Mouse (Mus musculus) CH12.LX (cell line): Measurements from ENCODE around the gene Mpz. TPM values are rescaled to one million over a fixed set of nuclear protein-coding genes. Genes with fewer than 3 reads are reported as not detected.

Experiments
- DNase-seq: peaks from one replicate; pipeline ENCODE4 v3.0.0-alpha.2; 2013; ENCODE audit errors: extremely low read depth
- H3K27ac ChIP-seq: 2 replicates; pipeline ENCODE4 v1.5.1; 2012; ENCODE audit warnings: low read depth, mild to moderate bottlenecking, control low read depth, moderate library complexity; ENCODE audit not compliant: insufficient read depth
- H3K27me3 ChIP-seq: replicated peaks from 2 replicates; pipeline ENCODE3; 2012; ENCODE audit warnings: inconsistent platforms
- H3K36me3 ChIP-seq, 2 experiments: replicated peaks in 1 of 2; 2 replicates each; pipeline versions ENCODE3 to v1.6.1; 2012; ENCODE audit warnings: inconsistent platforms in 1 of 2, low read length in 1 of 2, mild to moderate bottlenecking in 1 of 2, mixed read lengths in 1 of 2, moderate library complexity in 1 of 2; ENCODE audit not compliant: control insufficient read depth in 1 of 2, insufficient read depth in 1 of 2
- H3K4me1 ChIP-seq, 2 experiments: 2 replicates each; pipeline ENCODE4 v1.6.1; 2012; ENCODE audit warnings: inconsistent platforms in 1 of 2, moderate library complexity in 1 of 2; ENCODE audit not compliant: insufficient read depth in 2 of 2, control insufficient read depth in 1 of 2
- H3K4me2 ChIP-seq: 2 replicates; pipeline ENCODE4 v1.6.1; 2012; ENCODE audit warnings: low read depth, mild to moderate bottlenecking, control low read depth; ENCODE audit not compliant: poor library complexity, insufficient read depth, severe bottlenecking
- H3K4me3 ChIP-seq, 3 experiments: fragments of 150-350 bp in 1 of 3; sonication (generic) in 1 of 3; replicated peaks in 1 of 3; 2 replicates each; pipeline versions ENCODE3 to v1.5.1; 2011 to 2012; ENCODE audit warnings: low read depth in 2 of 3, low read length in 2 of 3, mild to moderate bottlenecking in 2 of 3, moderate library complexity in 2 of 3, control low read depth in 1 of 3, improper control_type of control experiment in 1 of 3, inconsistent platforms in 1 of 3, mixed read lengths in 1 of 3; ENCODE audit not compliant: poor library complexity in 1 of 3
- H3K79me2 ChIP-seq: replicated peaks from 2 replicates; pipeline ENCODE4 v1.6.1; 2012; ENCODE audit warnings: mild to moderate bottlenecking, moderate library complexity; ENCODE audit not compliant: control insufficient read depth, poor library complexity, insufficient read depth, severe bottlenecking; ENCODE audit errors: extremely low read depth
- H3K9ac ChIP-seq: 2 replicates; pipeline ENCODE4 v1.6.1; 2012; ENCODE audit warnings: low read depth, mild to moderate bottlenecking, control low read depth, moderate library complexity; ENCODE audit not compliant: insufficient read depth
- H3K9me3 ChIP-seq: replicated peaks from 2 replicates; pipeline ENCODE3; 2012; ENCODE audit warnings: low read length, inconsistent platforms, mixed read lengths
- CHD2 ChIP-seq: IDR thresholded peaks from 2 replicates; pipeline ENCODE4 v1.6.1; 2011; ENCODE audit warnings: low read length, improper control_type of control experiment
- CTCF ChIP-seq, 2 experiments: IDR thresholded peaks in 1 of 2; conservative IDR thresholded peaks in 1 of 2; 2 replicates each; pipeline ENCODE4 v1.5.1; 2011 to 2012; ENCODE audit warnings: low read depth in 2 of 2, low read length in 2 of 2, improper control_type of control experiment in 1 of 2, inconsistent platforms in 1 of 2, mild to moderate bottlenecking in 1 of 2, moderate library complexity in 1 of 2
- E2F4 ChIP-seq: IDR thresholded peaks from 2 replicates; pipeline ENCODE4 v1.6.1; 2011; ENCODE audit warnings: low read depth, low read length, improper control_type of control experiment; ENCODE audit not compliant: insufficient replicate concordance
- EP300 ChIP-seq: IDR thresholded peaks from 2 replicates; pipeline ENCODE4 v1.6.1; 2011; ENCODE audit warnings: low read length, improper control_type of control experiment
- ETS1 ChIP-seq: conservative IDR thresholded peaks from 2 replicates; pipeline ENCODE4 v1.6.1; 2012; ENCODE audit warnings: low read depth, mild to moderate bottlenecking, inconsistent platforms, low read length, improper control_type of control experiment, moderate library complexity
- HCFC1 ChIP-seq: IDR thresholded peaks from 2 replicates; pipeline ENCODE4 v1.6.1; 2012; ENCODE audit warnings: low read depth, mild to moderate bottlenecking, inconsistent platforms, low read length, improper control_type of control experiment
- IRF4 ChIP-seq: IDR thresholded peaks from 2 replicates; pipeline ENCODE4 v1.6.1; 2014; ENCODE audit warnings: low read depth, mild to moderate bottlenecking, inconsistent platforms, low read length, improper control_type of control experiment
- NELFE ChIP-seq: IDR thresholded peaks from 2 replicates; pipeline ENCODE4 v1.6.1; 2011; ENCODE audit warnings: low read depth, low read length, improper control_type of control experiment
- NRF1 ChIP-seq: IDR thresholded peaks from 2 replicates; pipeline ENCODE4 v1.6.1; 2014; ENCODE audit warnings: low read depth, mild to moderate bottlenecking, inconsistent platforms, low read length, improper control_type of control experiment, moderate library complexity
- POLR2A ChIP-seq: IDR thresholded peaks from 2 replicates; pipeline ENCODE4 v1.6.1; 2011; ENCODE audit warnings: low read depth, mild to moderate bottlenecking, improper control_type of control experiment, low read length
- RAD21 ChIP-seq: IDR thresholded peaks from 2 replicates; pipeline ENCODE4 v1.6.1; 2011; ENCODE audit warnings: low read depth, mild to moderate bottlenecking, low read length, improper control_type of control experiment, moderate library complexity
- SIN3A ChIP-seq: IDR thresholded peaks from 2 replicates; pipeline ENCODE4 v1.6.1; 2012; ENCODE audit warnings: low read length, improper control_type of control experiment, inconsistent platforms
- SMC3 ChIP-seq: IDR thresholded peaks from 2 replicates; pipeline ENCODE4 v1.6.1; 2011; ENCODE audit warnings: low read depth, low read length, improper control_type of control experiment
- TBP ChIP-seq: conservative IDR thresholded peaks from 2 replicates; pipeline ENCODE4 v1.6.1; 2011; ENCODE audit warnings: low read depth, low read length, improper control_type of control experiment
- USF1 ChIP-seq: IDR thresholded peaks from 2 replicates; pipeline ENCODE4 v1.6.1; 2014; ENCODE audit warnings: low read depth, mild to moderate bottlenecking, inconsistent platforms, low read length, improper control_type of control experiment
- ZMIZ1 ChIP-seq: IDR thresholded peaks from 2 replicates; pipeline ENCODE4 v1.6.1; 2012; ENCODE audit warnings: low read depth, mild to moderate bottlenecking, inconsistent platforms, low read length, improper control_type of control experiment
- ZNF384 ChIP-seq: IDR thresholded peaks from 2 replicates; pipeline ENCODE4 v1.6.1; 2012; ENCODE audit warnings: low read depth, low read length, improper control_type of control experiment, inconsistent platforms
- dilution Hi-C: fragments of 300-500 bp; cut with MboI; formaldehyde crosslinking; loops from 2 replicates; pipeline ENCODE4 v1.14.3; 2020; ENCODE audit warnings: low sequenced_read_pairs; ENCODE audit not compliant: extremely low pct_unique_long_range_greater_than_20kb, extremely low pct_ligation_motif_present
- in situ Hi-C: fragments of 300-500 bp; cut with MboI; formaldehyde crosslinking; loops from 3 replicates; pipeline ENCODE4 v1.14.3; 2019; ENCODE audit warnings: low sequenced_read_pairs, low pct_ligation_motif_present, low pct_unique_long_range_greater_than_20kb, mixed read lengths
- polyA plus RNA-seq: library from polyadenylated mRNA; unstranded; fragments of >175 nt; gene quantifications from 2 replicates; pipeline ENCODE4 v1.2.1, GENCODE M21; 2012; ENCODE audit warnings: low read depth; ENCODE audit not compliant: insufficient read length
- total RNA-seq, 2 experiments: library from RNA; depleted of rRNA; stranded (reverse); fragments of 300-350 nt in 1 of 2; fragments of >200 nt in 1 of 2; gene quantifications; 2 replicates each; pipeline ENCODE4 v1.2.3; 2012 to 2014

Gene Mpz
- total and polyA plus RNA-seq, 3 experiments, result 0.21 to 0.49 TPM; not detected in 1

DNA sequence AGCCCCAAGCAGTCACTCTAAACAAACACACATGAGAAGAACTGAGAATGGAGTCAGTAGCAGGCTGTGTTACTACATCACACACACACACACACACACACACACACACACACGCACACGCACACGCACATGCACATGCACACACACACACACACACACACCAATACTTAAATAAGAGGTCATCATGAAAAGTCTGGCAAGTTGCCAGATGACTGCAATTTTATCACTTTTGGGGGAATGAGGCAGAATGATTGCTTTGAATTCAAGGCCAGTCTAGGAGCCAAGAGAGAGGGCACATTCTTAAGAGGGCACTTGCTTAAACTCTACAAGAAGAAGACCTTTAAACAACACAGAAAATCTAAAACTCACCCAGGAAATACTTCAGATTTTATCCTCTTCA lies 12.0 kb downstream of the Mpz start:
- Histone ChIP-seq H3K79me2 (no peaks in the 10 kb centered on the region), H3K4me3 (no peak overlapping the region), H3K4me1 (peaks cover 0 to 5% of the 10 kb centered on the region in 2 experiments; a peak in 2 of 4 replicates), H3K27ac (no peak overlapping the region), H3K9ac (no peak overlapping the region), H3K4me2 (no peak overlapping the region), H3K27me3 (peaks cover 4% of the 10 kb centered on the region), H3K36me3 (no peaks in the 10 kb centered on the region), H3K9me3 (no peaks in the 10 kb centered on the region)
- no peak for DNase-seq
- in situ Hi-C loops (no loop called here), dilution Hi-C loops (no loop called here)
- no peak for TF ChIP-seq CHD2

DNA sequence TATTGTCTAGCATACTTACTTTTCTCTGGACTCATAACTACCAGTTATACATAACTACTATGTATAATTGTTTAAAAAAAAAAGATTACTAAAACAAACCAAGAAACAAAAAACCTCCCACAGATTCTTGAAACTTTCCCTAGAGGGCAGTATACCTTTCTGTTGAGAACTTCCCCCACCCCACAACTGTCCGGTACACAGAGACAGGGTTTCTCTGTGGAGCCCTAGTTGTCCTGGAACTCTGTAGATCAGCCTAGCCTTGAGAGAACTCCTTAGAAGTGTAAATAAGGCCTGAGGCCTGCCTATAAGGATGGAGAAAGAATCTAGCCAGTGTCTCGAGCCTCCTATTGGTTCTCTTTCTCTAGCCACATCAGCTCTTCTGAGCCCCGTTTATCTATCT lies 13.7 kb downstream of the Mpz start:
- peaks cover 10% of the 10 kb centered on the region for H3K27me3 ChIP-seq
- peaks cover 0 to 3% of the 10 kb centered on the region in 2 experiments; a peak in 2 of 4 replicates for H3K4me1 ChIP-seq
- no peak overlapping the region; the same call in 1 of the 2 replicates for H3K9ac ChIP-seq
- H3K79me2 ChIP-seq, result no peaks in the 10 kb centered on the region
- H3K27ac ChIP-seq, result no peak overlapping the region
- H3K9me3 ChIP-seq, result no peaks in the 10 kb centered on the region
- peak; percentile 39 for DNase-seq
- H3K4me2 ChIP-seq, result no peak overlapping the region; the same call in 1 of the 2 replicates
- H3K4me3 ChIP-seq, result no peak overlapping the region
- TF ChIP-seq ZMIZ1 (no peak), NELFE (no peak), ZNF384 (peak; percentile 66), IRF4 (no peak), ETS1 (no peak), E2F4 (no peak), USF1 (no peak), EP300 (no peak), CTCF (conservative IDR thresholded peaks at IDR 0.05 in 1 of 2, IDR thresholded peaks at IDR 0.05 in 1 of 2; ENCODE audit: low read depth in 2 of 2, low read length in 2 of 2) (peak in 1 of 2 experiments; percentile 74; a peak in 3 of 4 replicates), POLR2A (no peak), TBP (no peak), NRF1 (no peak), SIN3A (no peak), HCFC1 (no peak), SMC3 (peak; percentile 53), RAD21 (peak; percentile 54)
- dilution Hi-C loops (no loop called here), in situ Hi-C loops (no loop called here)
- H3K36me3 ChIP-seq, result no peaks in the 10 kb centered on the region
